Mouse (Mus musculus) forebrain, postnatal 0 days (tissue): ENCODE measurements around the gene Klkb1. TPM values are rescaled to one million over a fixed set of nuclear protein-coding genes. Genes with fewer than 3 reads are reported as not detected.
A peak's percentile ranks its signal among the peaks of the same experiment; 100 is the strongest.

Source experiments
- ATAC-seq: fragments of 200-750 bp; cut with Nextera tagmentation; 2 replicates; pipeline ENCODE4 v1.8.0; 2017; ENCODE audit warnings: mild to moderate bottlenecking, moderate library complexity
- DNase-seq: peaks from one replicate; pipeline ENCODE4 v3.0.0-alpha.2; 2015
- H3K27ac ChIP-seq: fragments of 300-500 bp; sonication (generic); 2 replicates; pipeline ENCODE4 v1.5.1; 2014; ENCODE audit warnings: low read depth, mild to moderate bottlenecking, antibody characterized with exemption, low read length, moderate library complexity, mixed read lengths
- H3K27me3 ChIP-seq: fragments of 300-500 bp; sonication (generic); 2 replicates; pipeline ENCODE4 v1.6.1; 2014; ENCODE audit warnings: mild to moderate bottlenecking, low read length, mixed read lengths; ENCODE audit not compliant: insufficient read depth
- H3K36me3 ChIP-seq: fragments of 300-500 bp; sonication (generic); 2 replicates; pipeline ENCODE4 v1.6.1; 2014; ENCODE audit warnings: mild to moderate bottlenecking, moderate library complexity; ENCODE audit not compliant: insufficient read depth
- H3K4me1 ChIP-seq: fragments of 300-500 bp; sonication (generic); 2 replicates; pipeline ENCODE4 v1.6.1; 2014; ENCODE audit warnings: antibody characterized with exemption; ENCODE audit not compliant: insufficient read depth
- H3K4me2 ChIP-seq: fragments of 300-500 bp; sonication (generic); 2 replicates; pipeline ENCODE4 v1.6.1; 2014; ENCODE audit warnings: low read depth, mild to moderate bottlenecking, moderate library complexity
- H3K4me3 ChIP-seq: fragments of 300-500 bp; sonication (generic); 2 replicates; pipeline ENCODE4 v1.5.1; 2014; ENCODE audit warnings: low read depth, low read length, mixed read lengths
- H3K9ac ChIP-seq: fragments of 300-500 bp; sonication (generic); 2 replicates; pipeline ENCODE4 v1.6.1; 2014; ENCODE audit warnings: mild to moderate bottlenecking
- H3K9me3 ChIP-seq: fragments of 300-500 bp; sonication (generic); 2 replicates; pipeline ENCODE4 v1.6.1; 2016; ENCODE audit warnings: low read length
- CTCF ChIP-seq: sonication (generic); IDR thresholded peaks from 2 replicates; pipeline ENCODE4 v1.5.1; 2016; ENCODE audit warnings: antibody characterized with exemption, control low read depth, low read depth
- WGBS: fragments of 180-500 bp; shearing (Covaris S2); extraction: QIAGEN DNeasy Blood & Tissue Kit; methylation state at CpG from one replicate; pipeline ENCODE4 v1.1.7; 2014; 5-methylcytosine and 5-hydroxymethylcytosine counted together
- polyA plus RNA-seq: library from polyadenylated mRNA; unstranded; fragments of >200 nt; fragmentation: Nextera tagmentation; extraction: Ambion mirVana; gene quantifications from 2 replicates; pipeline ENCODE4 v1.2.1, GENCODE M21; 2015
- total RNA-seq: library from RNA; depleted of rRNA; stranded (reverse); fragments of >200 nt; gene quantifications from 2 replicates; pipeline ENCODE4 v1.2.3, GENCODE M21; 2014; rRNA removed

The Klkb1 gene
- under 0.01 and 0.24 TPM in 2 replicates for total RNA-seq
- 0.05 TPM in 1 of 2 replicates, not detected in the other for polyA plus RNA-seq

DNA sequence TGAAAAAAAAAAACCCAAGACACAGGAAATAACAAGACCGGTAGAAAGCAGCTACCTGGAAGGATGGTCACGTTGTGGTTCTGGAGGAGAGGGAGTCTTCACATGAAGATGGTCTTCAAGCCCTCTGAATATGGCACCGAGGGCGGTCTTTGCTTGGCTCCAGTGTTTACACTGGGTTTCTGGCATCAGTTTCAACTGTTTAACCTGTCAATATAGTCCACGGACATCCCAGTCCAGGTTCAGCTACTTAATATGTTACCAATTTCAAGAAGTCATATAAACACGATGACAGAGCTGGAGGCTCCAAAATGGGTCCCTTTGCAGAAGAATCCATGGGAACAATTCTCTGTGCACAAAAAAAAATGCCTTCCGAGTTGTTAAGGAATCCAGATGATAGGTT is at the start of gene Klkb1:
Gene Klkb1, minus strand, starts transcription at position 173 of the 400 bp plus-strand sequence.
- no peak for TF ChIP-seq CTCF
- H3K27me3 ChIP-seq: no peaks in the 10 kb centered on the region
- H3K4me1 ChIP-seq: no peaks in the 10 kb centered on the region
- no peak within 1 kb of the TSS for H3K4me3 ChIP-seq
- H3K9ac ChIP-seq: no peak within 1 kb of the TSS
- no peak within 1 kb of the TSS for H3K27ac ChIP-seq
- 92% methylated on average over 7 of the region's 7 CpGs for WGBS
- H3K4me2 ChIP-seq: no peak within 1 kb of the TSS
- no peaks in the 10 kb centered on the region for H3K36me3 ChIP-seq
- no peaks in the 10 kb centered on the region for H3K9me3 ChIP-seq
- no peak for ATAC-seq
- DNase-seq: no peak

DNA sequence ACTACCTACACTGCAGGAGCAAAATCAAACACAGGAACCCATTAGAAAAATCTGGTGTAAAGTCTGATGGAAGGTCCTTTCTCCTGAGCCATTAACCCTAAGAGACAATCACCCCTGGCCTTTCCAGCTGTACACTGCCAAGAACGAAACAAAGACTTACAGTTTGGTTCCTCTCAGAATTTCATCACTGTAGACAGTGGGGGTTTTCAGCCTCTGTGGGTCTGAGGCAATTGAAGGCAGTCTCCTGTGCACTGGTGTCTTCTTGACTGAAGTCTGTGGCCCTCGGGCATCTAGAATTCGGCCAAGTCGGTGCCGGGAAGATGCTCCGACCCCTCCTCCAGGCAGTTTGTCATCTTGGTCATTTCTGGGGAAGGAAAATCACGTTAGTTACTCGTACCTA is 49.6 kb upstream of the Klkb1 start:
- 93% methylated on average over 8 of the region's 8 CpGs for WGBS
- DNase-seq: no peak
- no peaks in the 10 kb centered on the region for H3K27me3 ChIP-seq
- no peak overlapping the region for H3K9ac ChIP-seq
- H3K4me1 ChIP-seq: no peaks in the 10 kb centered on the region
- no peak overlapping the region for H3K27ac ChIP-seq
- no peak overlapping the region for H3K4me2 ChIP-seq
- H3K4me3 ChIP-seq: no peak overlapping the region
- no peak for ATAC-seq
- no peak for TF ChIP-seq CTCF
- no peaks in the 10 kb centered on the region for H3K9me3 ChIP-seq
- H3K36me3 ChIP-seq: peaks cover 5% of the 10 kb centered on the region; the same call in 1 of the 2 replicates

- ATAC-seq (no peak), DNase-seq (no peak)
- Histone ChIP-seq H3K4me2 (no peak overlapping the region), H3K9me3 (no peaks in the 10 kb centered on the region), H3K27me3 (no peaks in the 10 kb centered on the region), H3K36me3 (peaks cover 5% of the 10 kb centered on the region; the same call in 1 of the 2 replicates), H3K4me3 (no peak overlapping the region), H3K9ac (no peak overlapping the region), H3K4me1 (no peaks in the 10 kb centered on the region), H3K27ac (no peak overlapping the region)
- WGBS: 86% methylated on average over 12 of the region's 12 CpGs
- TF ChIP-seq CTCF: no peak
These were observed 47.3 kb upstream of the Klkb1 start for GRCm38 (mm10) chr8:45341630-45342628.

DNA sequence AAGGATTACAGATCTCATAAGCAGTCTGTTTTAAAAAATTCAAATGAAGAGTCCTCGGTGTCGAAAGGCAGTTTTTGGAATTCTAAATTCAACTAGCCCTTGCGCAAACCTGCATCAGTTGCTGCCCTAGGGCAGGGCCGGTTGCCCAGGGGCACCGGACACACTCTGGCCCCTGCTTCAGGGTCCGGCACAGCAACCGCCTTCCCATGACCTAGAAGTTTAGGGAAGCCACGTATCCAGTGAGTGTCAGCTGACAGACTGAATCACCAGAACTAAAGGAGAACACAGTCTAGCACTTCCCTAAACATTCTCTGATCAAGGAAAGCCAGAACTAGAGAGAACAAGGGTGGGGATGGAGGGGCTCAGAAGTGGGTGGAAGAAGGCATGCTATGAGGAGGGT is 38.8 kb upstream of the Klkb1 start:
- Histone ChIP-seq H3K27ac (no peak overlapping the region), H3K4me2 (peak overlapping the region; percentile 98), H3K4me3 (peak overlapping the region; percentile 61), H3K36me3 (no peaks in the 10 kb centered on the region), H3K27me3 (peaks cover 5% of the 10 kb centered on the region; the same call in 1 of the 2 replicates), H3K9me3 (no peaks in the 10 kb centered on the region), H3K9ac (peak overlapping the region; percentile 52), H3K4me1 (peaks cover 8% of the 10 kb centered on the region; the same call in 1 of the 2 replicates)
- peak; percentile 50; the same call in 1 of the 2 replicates for ATAC-seq
- TF ChIP-seq CTCF: no peak
- under 1% methylated on average over 8 of the region's 8 CpGs for WGBS
- DNase-seq: no peak

DNA sequence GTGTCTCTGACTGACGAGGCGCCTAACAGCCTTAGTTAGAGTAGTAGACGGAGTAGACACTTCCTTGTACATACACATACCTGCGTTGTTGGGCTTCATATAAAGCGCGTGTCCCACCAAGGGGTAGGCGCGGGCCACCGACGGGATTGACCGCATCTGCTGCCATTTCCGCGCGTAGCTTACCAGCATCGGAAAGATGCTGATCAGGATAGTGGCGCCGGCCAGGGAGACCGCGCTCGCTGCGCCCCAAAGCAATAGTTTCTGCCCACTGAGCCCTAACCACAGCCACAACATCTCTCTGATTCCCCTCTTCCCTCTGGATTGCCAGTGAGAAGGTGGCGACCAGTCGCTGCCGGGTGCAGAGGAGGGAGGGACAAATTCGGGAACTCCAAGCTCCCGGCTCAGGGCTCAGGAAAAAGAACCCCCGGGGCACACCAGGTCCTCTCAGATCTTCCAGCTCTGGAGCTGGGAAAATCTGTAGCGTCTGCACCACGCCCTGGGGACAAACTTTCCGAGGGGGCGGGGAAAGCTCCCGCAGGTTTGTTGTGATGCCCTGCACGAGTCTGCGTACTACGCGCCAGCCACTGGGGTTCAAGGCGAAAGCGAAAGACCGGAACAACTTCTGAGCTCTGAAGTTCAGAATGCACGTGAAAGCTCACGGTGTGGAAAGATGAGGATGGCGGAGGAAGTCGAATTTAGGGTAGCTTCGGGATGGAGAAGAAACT is 38.2 kb upstream of the Klkb1 start, which contains the start of gene Cyp4v3:
Gene Cyp4v3, minus strand, starts transcription at position 532 of the 725 bp plus-strand sequence.
- DNase-seq: peak; percentile 44
- peak; percentile 78 for ATAC-seq
- Histone ChIP-seq H3K36me3 (no peaks in the 10 kb centered on the region), H3K4me3 (peak within 1 kb of the TSS; percentile 61), H3K4me1 (peaks cover 8% of the 10 kb centered on the region; the same call in 1 of the 2 replicates), H3K4me2 (peak within 1 kb of the TSS; percentile 98), H3K27me3 (peaks cover 5% of the 10 kb centered on the region; the same call in 1 of the 2 replicates), H3K9ac (peak within 1 kb of the TSS; percentile 52), H3K27ac (no peak within 1 kb of the TSS), H3K9me3 (no peaks in the 10 kb centered on the region)
- WGBS: under 1% methylated on average over 42 of the region's 44 CpGs
- no peak for TF ChIP-seq CTCF

DNA sequence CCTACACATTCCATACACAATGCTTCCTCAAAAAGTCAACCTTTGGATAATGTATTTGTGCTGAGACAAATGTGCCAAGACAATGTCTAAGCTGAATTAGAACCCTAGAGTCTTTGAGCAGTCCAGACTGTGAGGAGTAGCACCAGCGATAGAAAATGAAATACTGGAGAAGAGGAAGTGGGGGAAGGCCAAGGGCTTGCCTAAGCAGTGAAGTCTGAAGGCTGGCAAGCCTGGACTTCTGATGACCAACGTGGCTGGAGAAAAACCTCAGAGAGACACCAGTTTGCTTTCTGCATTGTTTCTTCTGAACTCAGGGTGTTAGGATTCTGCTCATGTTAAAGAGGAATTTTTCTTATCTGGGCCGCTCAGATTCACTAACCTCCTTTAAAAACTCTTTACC is 36.2 kb upstream of the Klkb1 start:
- 76% methylated on average over 3 of the region's 3 CpGs for WGBS
- Histone ChIP-seq H3K4me2 (no peak overlapping the region), H3K9me3 (no peaks in the 10 kb centered on the region), H3K27me3 (peaks cover 5% of the 10 kb centered on the region; the same call in 1 of the 2 replicates), H3K36me3 (no peaks in the 10 kb centered on the region), H3K4me3 (no peak overlapping the region), H3K4me1 (peaks cover 8% of the 10 kb centered on the region; the same call in 1 of the 2 replicates), H3K27ac (no peak overlapping the region), H3K9ac (no peak overlapping the region)
- no peak for TF ChIP-seq CTCF
- ATAC-seq: no peak
- no peak for DNase-seq
